ENCODE assay signal across 27 mouse cellular contexts in the genomic region with DNA sequence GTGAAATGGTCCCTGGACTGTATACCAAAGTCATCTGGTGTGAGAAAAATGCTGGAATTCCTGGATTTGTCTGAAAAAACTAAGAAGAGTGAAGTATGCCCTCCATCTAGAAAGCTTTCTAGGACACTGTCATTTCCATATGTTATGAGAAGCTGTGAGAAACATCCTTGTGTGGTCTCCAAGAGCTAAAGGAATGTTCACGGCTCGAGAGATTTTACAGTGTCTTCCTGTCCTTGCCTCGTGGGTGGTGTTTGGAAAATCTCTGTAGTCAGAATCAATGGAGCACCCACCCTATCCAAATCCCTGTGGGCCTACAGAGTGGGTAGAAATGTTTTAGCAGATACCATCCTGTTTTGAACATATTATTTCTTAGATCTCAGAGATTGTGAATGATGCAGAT.
DNase-seq lines count a peak whose midpoint lies in the region; ATAC-seq and TF ChIP-seq lines count a peak whose summit lies in the region.
"Had no signal": no experiment of that assay in that cellular context is flagged by ENCODE, and none has a peak within 500 bp of the region (broad histone marks: within the 10 kb centered on the region; RNA-seq: fewer than 3 reads in every experiment).

No protein-coding gene starts in this region.

- no peak overlapping the region for H3K9ac ChIP-seq in lung, embryonic 14.5 days
- H3K9ac ChIP-seq: embryonic facial prominence, embryonic 13.5 days; forebrain, embryonic 13.5 days; hindbrain, embryonic 12.5 days; hindbrain, embryonic 15.5 days had no signal

- ATAC-seq in frontal cortex, adult (ENCODE audit: low TSS enrichment), result peak; percentile 93
- ATAC-seq in lung, embryonic 14.5 days (ENCODE audit: insufficient read depth), result no peak
- ATAC-seq: activated CD4-positive, CD25-positive, alpha-beta regulatory T cell, adult 4 months; forebrain, embryonic 13.5 days; forebrain, embryonic 16.5 days had no signal

- no peak for TF ChIP-seq CTCF in lung, embryonic 14.5 days (IDR thresholded peaks at IDR 0.05; ENCODE audit: low read depth)

- no peaks in the 10 kb centered on the region for H3K36me3 ChIP-seq in lung, embryonic 14.5 days (ENCODE audit: insufficient read depth)
- H3K36me3 ChIP-seq: embryonic facial prominence, embryonic 13.5 days; forebrain, embryonic 10.5 days; G1E; hindbrain, embryonic 12.5 days; hindbrain, embryonic 15.5 days had no signal

- 53% methylated on average over 3 of the region's 3 CpGs for WGBS in lung, embryonic 14.5 days

- no peaks in the 10 kb centered on the region for H3K4me1 ChIP-seq in lung, embryonic 14.5 days (ENCODE audit: insufficient read depth)
- H3K4me1 ChIP-seq: forebrain, embryonic 13.5 days had no signal

- DNase-seq in frontal cortex, postnatal 10 days (ENCODE audit: low spot score in 2 of 2), result no peak
- peak; percentile 7 for DNase-seq in lung, embryonic 14.5 days
- no peak for DNase-seq in lung, postnatal 25 days (ENCODE audit: low spot score)
- peak; percentile 6 for DNase-seq in Muller cell, postnatal 12 days (ENCODE audit: inconsistent ontology term)
- peak; percentile 49 for DNase-seq in telencephalon, adult 2 months (ENCODE audit: low read depth, low spot score)
- no peak for DNase-seq in MN1 (ENCODE audit: low spot score)
- DNase-seq: adrenal gland, postnatal 10 days; adrenal gland, postnatal 36 days; B cell, adult 2 months; cerebellum, adult 11 months; cerebellum, adult 2 months; cerebellum, adult 9-11 months; cerebellum, postnatal 25 days; gastrocnemius, adult 2 months; gastrocnemius, postnatal 14 days; heart, adult 11 months had no signal

- no peaks in the 10 kb centered on the region for H3K27me3 ChIP-seq in lung, embryonic 14.5 days (ENCODE audit: insufficient read depth, low read length)
- H3K27me3 ChIP-seq: CH12.LX; embryonic facial prominence, embryonic 13.5 days; forebrain, embryonic 13.5 days; hindbrain, embryonic 12.5 days; hindbrain, embryonic 15.5 days had no signal

- no peak overlapping the region for H3K4me2 ChIP-seq in lung, embryonic 14.5 days
- H3K4me2 ChIP-seq: embryonic facial prominence, embryonic 13.5 days; forebrain, embryonic 13.5 days; heart, embryonic 11.5 days; hindbrain, embryonic 12.5 days; hindbrain, embryonic 15.5 days had no signal

- no peaks in the 10 kb centered on the region for H3K9me3 ChIP-seq in lung, embryonic 14.5 days (ENCODE audit: low read depth, low read length)
- H3K9me3 ChIP-seq: embryonic facial prominence, embryonic 13.5 days; forebrain, embryonic 10.5 days; forebrain, embryonic 13.5 days; G1E; hindbrain, embryonic 12.5 days; hindbrain, embryonic 15.5 days had no signal

- H3K4me3 ChIP-seq in lung, embryonic 14.5 days (ENCODE audit: low read depth, low read length), result no peak overlapping the region
- H3K4me3 ChIP-seq: embryonic facial prominence, embryonic 13.5 days; forebrain, embryonic 10.5 days; forebrain, embryonic 13.5 days; gastrocnemius, adult 2 months; hindbrain, embryonic 12.5 days; hindbrain, embryonic 15.5 days had no signal

- no peak overlapping the region for H3K27ac ChIP-seq in lung, embryonic 14.5 days (ENCODE audit: low read depth)
- H3K27ac ChIP-seq: forebrain, embryonic 10.5 days; forebrain, embryonic 13.5 days; gastrocnemius, adult 2 months; hindbrain, embryonic 12.5 days; hindbrain, embryonic 15.5 days had no signal

Comparison
In these comparisons a context has a peak if more than half of its experiments do, and no peak if none do; other contexts are left out.
1. DNase-seq: peak in lung, embryonic 14.5 days (single experiment), Muller cell, postnatal 12 days (single experiment) and telencephalon, adult 2 months (single experiment); none in frontal cortex, postnatal 10 days (0 of 2), lung, postnatal 25 days (single experiment) and MN1 (single experiment).